Mouse (Mus musculus) liver, embryonic 14.5 days (tissue): ENCODE results near the gene Rhbg. TPM values are rescaled to one million over a fixed set of nuclear protein-coding genes. Genes with fewer than 3 reads are reported as not detected.

Experiments used
- ATAC-seq: fragments of 200-750 bp; cut with Nextera tagmentation; 2 replicates; pipeline ENCODE4 v1.8.0; 2017; ENCODE audit warnings: moderate number of reproducible peaks, mild to moderate bottlenecking, moderate library complexity; ENCODE audit not compliant: insufficient read depth
- DNase-seq, 3 experiments: peaks; one replicate each; pipeline ENCODE4 v3.0.0-alpha.2; 2012 to 2013; ENCODE audit warnings: low read depth in 3 of 3, low spot score in 3 of 3
- H3K27ac ChIP-seq: fragments of 300-500 bp; sonication (generic); 2 replicates; pipeline ENCODE4 v1.5.1; 2014; ENCODE audit warnings: moderate library complexity, mild to moderate bottlenecking, control low read depth, inconsistent platforms
- H3K27me3 ChIP-seq: fragments of 300-500 bp; sonication (generic); 2 replicates; pipeline ENCODE4 v1.6.1; 2014; ENCODE audit warnings: mild to moderate bottlenecking, low read length, moderate library complexity; ENCODE audit not compliant: control insufficient read depth, insufficient read depth
- H3K36me3 ChIP-seq: fragments of 300-500 bp; sonication (generic); replicated peaks from 2 replicates; pipeline ENCODE4 v1.6.1; 2014; ENCODE audit warnings: low read depth; ENCODE audit not compliant: control insufficient read depth, insufficient read depth
- H3K4me1 ChIP-seq, 2 experiments: fragments of 200-500 bp in 1 of 2; fragments of 300-500 bp in 1 of 2; sonication (generic) in 1 of 2; replicated peaks; 2 replicates each; pipeline ENCODE4 v1.6.1; 2012 to 2014; ENCODE audit warnings: antibody characterized with exemption in 1 of 2, inconsistent platforms in 1 of 2, low read length in 1 of 2; ENCODE audit not compliant: control insufficient read depth in 2 of 2, insufficient read depth in 2 of 2
- H3K4me2 ChIP-seq: fragments of 300-500 bp; sonication (generic); 2 replicates; pipeline ENCODE4 v1.6.1; 2014; ENCODE audit warnings: low read depth, mild to moderate bottlenecking, control low read depth, moderate library complexity
- H3K4me3 ChIP-seq, 2 experiments: fragments of 200-500 bp in 1 of 2; fragments of 300-500 bp in 1 of 2; sonication (generic) in 1 of 2; 2 replicates each; pipeline ENCODE4 v1.5.1; 2012 to 2014; ENCODE audit warnings: low read depth in 2 of 2, low read length in 2 of 2, mild to moderate bottlenecking in 2 of 2, control low read depth in 1 of 2, inconsistent platforms in 1 of 2, moderate library complexity in 1 of 2; ENCODE audit not compliant: insufficient read depth in 1 of 2
- H3K9ac ChIP-seq: fragments of 300-500 bp; sonication (generic); replicated peaks from 2 replicates; pipeline ENCODE4 v1.6.1; 2014; ENCODE audit warnings: mild to moderate bottlenecking, control low read depth, moderate library complexity
- H3K9me3 ChIP-seq: fragments of 300-500 bp; sonication (generic); 2 replicates; pipeline ENCODE4 v1.6.1; 2016; ENCODE audit warnings: low read length, mixed read lengths; ENCODE audit not compliant: control insufficient read depth
- CTCF ChIP-seq: IDR thresholded peaks from 2 replicates; pipeline ENCODE4 v1.5.1; 2016; ENCODE audit warnings: antibody characterized with exemption, low read depth, control low read depth
- EP300 ChIP-seq: IDR thresholded peaks from 2 replicates; pipeline ENCODE4 v1.6.1; 2016; ENCODE audit warnings: antibody characterized with exemption, low read depth
- WGBS: fragments of 180-500 bp; shearing (Covaris S2); extraction: QIAGEN DNeasy Blood & Tissue Kit; methylation state at CpG from one replicate; pipeline ENCODE4 v1.1.7; 2014; ENCODE audit not compliant: insufficient replicate concordance; 5-methylcytosine and 5-hydroxymethylcytosine counted together
- polyA plus RNA-seq, 2 experiments: library from polyadenylated mRNA; depleted of rRNA in 1 of 2; stranded (reverse) in 1 of 2; unstranded in 1 of 2; fragments of >200 nt; fragmentation: Nextera tagmentation in 1 of 2; extraction: Ambion mirVana in 1 of 2; gene quantifications; 2 replicates each; pipeline versions ENCODE4 v1.2.1 to v1.2.3; 2012 to 2014

The Rhbg gene
- polyA plus RNA-seq, 2 experiments = 5.6 to 7.6 TPM

DNA sequence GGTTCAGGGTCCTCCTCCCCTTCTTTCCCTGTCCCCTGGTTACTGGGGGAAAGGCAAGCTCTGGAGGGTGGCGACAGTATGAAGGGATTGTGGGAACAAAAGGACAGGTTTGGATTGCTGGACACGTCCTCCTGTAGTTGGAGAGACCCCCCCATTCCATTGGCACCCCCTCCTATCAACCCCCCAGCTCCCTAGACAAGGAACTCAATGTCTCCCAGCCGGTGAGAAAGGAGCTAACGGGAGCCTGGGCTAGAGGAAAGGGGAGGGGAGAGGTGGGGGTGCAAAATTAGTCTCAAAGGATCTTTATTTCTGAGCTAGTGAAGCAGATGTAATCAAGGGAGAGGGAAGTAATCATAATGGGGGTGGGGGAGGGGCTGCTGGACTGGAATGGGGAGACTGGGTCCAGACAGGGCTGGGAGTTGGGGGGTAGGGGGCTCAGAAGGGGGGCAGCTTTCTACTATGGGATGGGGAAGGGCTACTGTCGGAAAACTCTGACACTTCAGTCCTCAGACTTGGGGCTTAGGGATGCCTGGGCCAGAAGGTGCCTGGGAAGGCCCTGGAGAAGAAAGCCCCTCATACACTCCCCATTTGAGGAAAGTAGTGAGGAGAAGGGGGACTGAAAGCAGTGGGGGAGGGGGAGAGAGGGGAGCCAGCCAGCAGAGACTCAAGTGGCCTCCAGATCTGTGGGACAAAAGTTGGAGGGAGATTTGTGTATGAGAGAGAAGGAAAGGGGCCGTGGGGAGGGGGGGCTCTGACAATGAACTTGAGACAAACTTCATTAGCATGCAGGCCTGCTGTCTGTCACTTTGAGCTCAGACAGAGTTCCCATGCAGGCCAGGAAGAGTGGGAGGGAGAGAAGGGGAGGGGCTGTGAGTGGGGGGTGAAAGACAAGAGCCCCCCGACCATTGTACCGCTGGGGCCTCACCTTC, 48.7 kb downstream of the Rhbg start:
- H3K9me3 ChIP-seq = no peaks in the 10 kb centered on the region
- 4% methylated on average over 8 of the region's 8 CpGs for WGBS
- TF ChIP-seq CTCF (no peak), EP300 (no peak)
- no peak overlapping the region for H3K9ac ChIP-seq
- H3K36me3 ChIP-seq = no peaks in the 10 kb centered on the region
- no peaks in the 10 kb centered on the region for H3K4me1 ChIP-seq
- DNase-seq (no peak), ATAC-seq (no peak)
- peaks cover 100% of the 10 kb centered on the region for H3K27me3 ChIP-seq
- H3K27ac ChIP-seq = no peak overlapping the region
- no peak overlapping the region for H3K4me2 ChIP-seq
- H3K4me3 ChIP-seq = no peak overlapping the region

DNA sequence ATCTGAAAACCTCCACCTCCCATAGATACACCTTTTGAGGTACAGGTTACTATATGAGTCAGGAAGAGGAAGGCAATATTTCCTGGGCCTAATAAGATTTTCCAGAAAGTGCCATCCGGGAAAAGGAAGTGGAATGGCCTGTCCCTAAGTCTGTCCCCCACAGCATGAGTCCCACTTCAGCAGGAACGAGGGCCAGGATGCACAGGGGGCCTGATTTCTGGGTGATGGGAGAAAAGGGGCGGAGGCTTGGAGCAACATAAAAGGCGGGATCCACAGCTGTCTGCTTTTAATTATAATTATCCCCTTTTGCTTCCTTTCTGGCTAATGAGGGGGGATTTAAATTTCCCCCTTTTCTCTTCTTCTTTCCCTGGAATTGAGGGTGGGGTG, 49.3 kb downstream of the Rhbg start:
- no peak overlapping the region for H3K9ac ChIP-seq
- no peaks in the 10 kb centered on the region for H3K36me3 ChIP-seq
- ATAC-seq (no peak), DNase-seq (no peak)
- no peak overlapping the region for H3K27ac ChIP-seq
- no peak for TF ChIP-seq CTCF
- no peak for TF ChIP-seq EP300
- no peak overlapping the region for H3K4me3 ChIP-seq
- H3K4me1 ChIP-seq = no peaks in the 10 kb centered on the region
- H3K9me3 ChIP-seq = no peaks in the 10 kb centered on the region
- H3K27me3 ChIP-seq = peaks cover 100% of the 10 kb centered on the region
- 10% methylated on average over 4 of the region's 4 CpGs for WGBS
- H3K4me2 ChIP-seq = no peak overlapping the region

DNA sequence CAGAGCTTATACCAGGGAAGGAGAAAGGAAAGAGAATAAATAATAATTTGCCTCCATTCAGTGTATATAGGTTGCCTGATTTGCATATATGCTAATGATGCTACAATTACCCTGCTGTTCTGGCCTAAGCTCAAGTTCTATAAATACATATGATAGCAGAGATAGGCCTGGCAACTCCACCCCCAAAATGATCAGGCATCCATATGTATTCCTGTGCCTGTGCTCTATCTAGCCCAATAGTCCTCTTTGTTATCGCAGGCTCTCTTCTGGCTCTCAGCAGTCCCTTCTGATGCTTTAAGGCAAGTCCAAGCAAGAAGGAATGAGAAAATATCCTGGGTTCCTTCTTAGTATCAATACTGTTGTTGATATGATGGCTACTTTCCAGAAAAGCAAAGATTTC, 49.8 kb downstream of the Rhbg start:
- no peaks in the 10 kb centered on the region for H3K4me1 ChIP-seq
- H3K4me2 ChIP-seq = no peak overlapping the region
- ATAC-seq (no peak), DNase-seq (no peak)
- no peak overlapping the region for H3K4me3 ChIP-seq
- no peak for TF ChIP-seq EP300
- no peak for TF ChIP-seq CTCF
- H3K9me3 ChIP-seq = no peaks in the 10 kb centered on the region
- peaks cover 100% of the 10 kb centered on the region for H3K27me3 ChIP-seq
- 38% methylated on average over 1 of the region's 1 CpGs for WGBS
- H3K27ac ChIP-seq = no peak overlapping the region
- no peaks in the 10 kb centered on the region for H3K36me3 ChIP-seq
- H3K9ac ChIP-seq = no peak overlapping the region

DNA sequence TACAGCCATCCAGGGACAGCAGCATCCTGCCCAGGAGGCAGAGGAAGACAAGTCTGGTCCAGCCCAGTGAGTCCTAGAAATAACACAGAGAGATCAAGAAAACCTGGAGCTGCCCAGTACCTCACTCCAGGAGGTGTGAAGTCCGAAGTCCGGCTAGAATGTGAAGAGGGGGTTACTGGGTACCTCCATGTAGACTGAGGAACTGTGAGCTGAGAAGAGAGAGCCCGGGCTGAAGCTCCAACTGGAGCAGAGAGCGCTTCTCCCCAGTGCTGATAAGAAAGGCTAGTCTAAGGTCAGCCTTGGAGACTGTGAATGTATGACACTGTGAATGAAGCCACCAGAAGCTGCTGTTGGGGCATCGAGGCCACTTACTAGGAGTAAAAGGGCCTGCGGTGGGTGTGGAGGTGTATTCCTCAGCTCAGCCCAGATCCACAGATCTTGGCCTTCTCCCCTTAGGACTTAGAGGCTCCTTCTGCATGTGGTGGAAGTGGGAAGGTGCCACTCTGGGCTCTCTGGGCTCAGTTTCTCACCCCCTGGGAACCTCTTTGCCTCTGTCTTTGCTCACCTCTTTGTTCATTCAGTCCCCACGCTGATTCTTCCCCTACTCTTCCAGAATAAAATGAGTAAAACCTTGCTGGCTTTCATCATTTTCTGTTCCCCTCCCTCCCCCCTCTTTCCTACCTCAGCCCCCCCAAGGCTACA, 50.4 kb downstream of the Rhbg start:
- WGBS = 2% methylated on average over 7 of the region's 7 CpGs
- H3K27me3 ChIP-seq = peaks cover 100% of the 10 kb centered on the region
- ATAC-seq = no peak

DNA sequence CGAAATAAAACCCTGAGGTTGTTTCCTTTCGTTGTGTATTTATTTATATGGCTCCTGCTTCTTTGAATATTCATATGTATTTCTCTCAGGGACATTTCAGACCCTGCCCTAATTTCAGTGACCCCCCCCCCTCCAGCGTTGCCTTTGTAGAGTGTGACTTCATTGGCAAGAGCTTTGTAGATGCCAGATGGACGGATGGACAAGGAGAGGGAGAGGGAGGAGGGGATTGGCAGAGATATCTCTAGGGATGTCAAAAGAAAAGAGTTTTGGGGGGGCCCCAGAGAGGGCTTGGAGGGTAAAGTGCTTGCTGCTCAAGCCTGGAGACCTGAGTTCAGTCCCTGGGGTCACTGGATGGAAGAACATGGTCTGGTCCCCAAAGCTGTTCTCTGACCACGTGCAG, 51.1 kb downstream of the Rhbg start:
- H3K27ac ChIP-seq = no peak overlapping the region
- H3K9me3 ChIP-seq = no peaks in the 10 kb centered on the region
- ATAC-seq (no peak), DNase-seq (no peak)
- WGBS = 15% methylated on average over 5 of the region's 5 CpGs
- no peaks in the 10 kb centered on the region for H3K4me1 ChIP-seq
- no peaks in the 10 kb centered on the region for H3K36me3 ChIP-seq
- H3K4me2 ChIP-seq = no peak overlapping the region
- H3K4me3 ChIP-seq = no peak overlapping the region
- H3K27me3 ChIP-seq = peaks cover 100% of the 10 kb centered on the region
- H3K9ac ChIP-seq = no peak overlapping the region
- TF ChIP-seq CTCF = no peak
- TF ChIP-seq EP300 = no peak

More for the DNA sequence above, 50.4 kb downstream of the Rhbg start:
- no peaks in the 10 kb centered on the region for H3K4me1 ChIP-seq
- H3K9me3 ChIP-seq = no peaks in the 10 kb centered on the region
- H3K36me3 ChIP-seq = no peaks in the 10 kb centered on the region
- no peak overlapping the region for H3K27ac ChIP-seq
- DNase-seq = no peak
- H3K4me2 ChIP-seq = no peak overlapping the region
- no peak overlapping the region for H3K9ac ChIP-seq
- no peak overlapping the region for H3K4me3 ChIP-seq
- TF ChIP-seq EP300 = no peak
- no peak for TF ChIP-seq CTCF
